Mouse (Mus musculus) midbrain, embryonic 16.5 days (tissue): ENCODE measurements around the gene Trim56. TPM values are rescaled to one million over a fixed set of nuclear protein-coding genes. Genes with fewer than 3 reads are reported as not detected.

Experiments
- ATAC-seq: fragments of 200-750 bp; cut with Nextera tagmentation; 2 replicates; pipeline ENCODE4 v1.8.0; 2017; ENCODE audit warnings: moderate TSS enrichment
- H3K27ac ChIP-seq: fragments of 300-500 bp; sonication (generic); 2 replicates; pipeline ENCODE4 v1.5.1; 2014; ENCODE audit warnings: mild to moderate bottlenecking, low read length, mixed read lengths
- H3K27me3 ChIP-seq: fragments of 300-500 bp; sonication (generic); 2 replicates; pipeline ENCODE4 v1.6.1; 2014; ENCODE audit warnings: low read depth, low read length, mixed read lengths; ENCODE audit not compliant: control insufficient read depth, insufficient read depth
- H3K36me3 ChIP-seq: fragments of 300-500 bp; sonication (generic); 2 replicates; pipeline ENCODE4 v1.6.1; 2014; ENCODE audit warnings: mild to moderate bottlenecking, low read length, moderate library complexity, mixed read lengths; ENCODE audit not compliant: control insufficient read depth, insufficient read depth
- H3K4me1 ChIP-seq: fragments of 300-500 bp; sonication (generic); 2 replicates; pipeline ENCODE4 v1.6.1; 2014; ENCODE audit warnings: mild to moderate bottlenecking, low read length, mixed read lengths; ENCODE audit not compliant: control insufficient read depth, insufficient read depth
- H3K4me2 ChIP-seq: fragments of 300-500 bp; sonication (generic); 2 replicates; pipeline ENCODE4 v1.6.1; 2014; ENCODE audit warnings: mild to moderate bottlenecking, low read length, mixed read lengths
- H3K4me3 ChIP-seq: fragments of 300-500 bp; sonication (generic); 2 replicates; pipeline ENCODE4 v1.5.1; 2014; ENCODE audit warnings: low read depth, mild to moderate bottlenecking, low read length, moderate library complexity, mixed read lengths
- H3K9ac ChIP-seq: fragments of 300-500 bp; sonication (generic); 2 replicates; pipeline ENCODE4 v1.6.1; 2014; ENCODE audit warnings: low read depth, low read length, mixed read lengths
- H3K9me3 ChIP-seq: fragments of 300-500 bp; sonication (generic); replicated peaks from 2 replicates; pipeline ENCODE4 v1.6.1; 2014; ENCODE audit warnings: mild to moderate bottlenecking, low read length, mixed read lengths; ENCODE audit not compliant: control insufficient read depth, poor library complexity, severe bottlenecking
- WGBS: fragments of 180-500 bp; shearing (Covaris S2); extraction: QIAGEN DNeasy Blood & Tissue Kit; methylation state at CpG from one replicate; pipeline ENCODE4 v1.1.7; 2014; 5-methylcytosine and 5-hydroxymethylcytosine counted together
- polyA plus RNA-seq: library from polyadenylated mRNA; unstranded; fragments of >200 nt; fragmentation: Nextera tagmentation; extraction: Ambion mirVana; gene quantifications from 2 replicates; pipeline ENCODE4 v1.2.1, GENCODE M21; 2015

Gene Trim56
- polyA plus RNA-seq, 1 experiment from 2014 or later: 1.8 TPM

- H3K4me2 ChIP-seq: no peak overlapping the region
- WGBS: 63% methylated on average over 28 of the region's 28 CpGs
- H3K9me3 ChIP-seq: no peaks in the 10 kb centered on the region
- ATAC-seq: no peak
- H3K27me3 ChIP-seq: no peaks in the 10 kb centered on the region
- H3K9ac ChIP-seq: no peak overlapping the region; the same call in 1 of the 2 replicates
- H3K27ac ChIP-seq: no peak overlapping the region
- peaks cover 3% of the 10 kb centered on the region; the same call in 1 of the 2 replicates for H3K4me1 ChIP-seq
- H3K4me3 ChIP-seq: no peak overlapping the region
- H3K36me3 ChIP-seq: no peaks in the 10 kb centered on the region
Observed at GRCm38 (mm10) chr5:137102575-137103522, 13.2 kb downstream of the Trim56 start.

GRCm38 (mm10) chr5:137102078-137102477, 13.9 kb downstream of the Trim56 start:
- no peak overlapping the region for H3K4me3 ChIP-seq

GRCm38 (mm10) chr5:137100660-137101059, 15.3 kb downstream of the Trim56 start:
- Histone ChIP-seq H3K9ac (no peak overlapping the region), H3K27ac (no peak overlapping the region), H3K27me3 (no peaks in the 10 kb centered on the region), H3K36me3 (no peaks in the 10 kb centered on the region), H3K4me2 (no peak overlapping the region), H3K9me3 (no peaks in the 10 kb centered on the region), H3K4me3 (no peak overlapping the region), H3K4me1 (peaks cover 3% of the 10 kb centered on the region; the same call in 1 of the 2 replicates)
- WGBS: 70% methylated on average over 4 of the region's 4 CpGs
- ATAC-seq: no peak

More at GRCm38 (mm10) chr5:137102078-137102477, 13.9 kb downstream of the Trim56 start:
- Histone ChIP-seq H3K9me3 (no peaks in the 10 kb centered on the region), H3K4me2 (no peak overlapping the region), H3K27ac (no peak overlapping the region), H3K4me1 (peaks cover 3% of the 10 kb centered on the region; the same call in 1 of the 2 replicates), H3K27me3 (no peaks in the 10 kb centered on the region), H3K36me3 (no peaks in the 10 kb centered on the region), H3K9ac (no peak overlapping the region)
- 76% methylated on average over 10 of the region's 10 CpGs for WGBS
- no peak for ATAC-seq

GRCm38 (mm10) chr5:137098418-137098817, 17.6 kb downstream of the Trim56 start:
- Histone ChIP-seq H3K4me2 (no peak overlapping the region), H3K9ac (no peak overlapping the region), H3K36me3 (no peaks in the 10 kb centered on the region), H3K27ac (no peak overlapping the region), H3K4me3 (no peak overlapping the region), H3K27me3 (no peaks in the 10 kb centered on the region), H3K4me1 (peaks cover 3% of the 10 kb centered on the region; the same call in 1 of the 2 replicates), H3K9me3 (no peaks in the 10 kb centered on the region)
- no peak for ATAC-seq
- WGBS: 80% methylated on average over 11 of the region's 11 CpGs

- ATAC-seq: no peak
- Histone ChIP-seq H3K4me2 (no peak overlapping the region), H3K4me3 (no peak overlapping the region), H3K9ac (no peak overlapping the region), H3K27me3 (no peaks in the 10 kb centered on the region), H3K27ac (no peak overlapping the region), H3K9me3 (no peaks in the 10 kb centered on the region), H3K4me1 (no peaks in the 10 kb centered on the region), H3K36me3 (no peaks in the 10 kb centered on the region)
- 57% methylated on average over 1 of the region's 1 CpGs for WGBS
Observed at GRCm38 (mm10) chr5:137096037-137096436, 20.0 kb downstream of the Trim56 start.

GRCm38 (mm10) chr5:137095135-137095534, 20.9 kb downstream of the Trim56 start:
- H3K27me3 ChIP-seq: no peaks in the 10 kb centered on the region
- no peak overlapping the region for H3K4me3 ChIP-seq
- H3K9me3 ChIP-seq: no peaks in the 10 kb centered on the region
- no peaks in the 10 kb centered on the region for H3K36me3 ChIP-seq
- ATAC-seq: no peak
- H3K27ac ChIP-seq: no peak overlapping the region
- H3K4me1 ChIP-seq: no peaks in the 10 kb centered on the region
- 88% methylated on average over 10 of the region's 10 CpGs for WGBS
- no peak overlapping the region for H3K9ac ChIP-seq
- H3K4me2 ChIP-seq: no peak overlapping the region

GRCm38 (mm10) chr5:137093720-137094119, 22.3 kb downstream of the Trim56 start:
- Histone ChIP-seq H3K4me2 (no peak overlapping the region), H3K27ac (no peak overlapping the region), H3K9me3 (no peaks in the 10 kb centered on the region), H3K4me1 (no peaks in the 10 kb centered on the region), H3K36me3 (no peaks in the 10 kb centered on the region), H3K4me3 (no peak overlapping the region), H3K9ac (no peak overlapping the region), H3K27me3 (no peaks in the 10 kb centered on the region)
- 77% methylated on average over 9 of the region's 9 CpGs for WGBS
- ATAC-seq: no peak

GRCm38 (mm10) chr5:137091560-137091959, 24.4 kb downstream of the Trim56 start:
- Histone ChIP-seq H3K9ac (no peak overlapping the region), H3K4me3 (no peak overlapping the region), H3K4me2 (no peak overlapping the region), H3K9me3 (no peaks in the 10 kb centered on the region), H3K27ac (no peak overlapping the region), H3K36me3 (no peaks in the 10 kb centered on the region), H3K27me3 (no peaks in the 10 kb centered on the region), H3K4me1 (no peaks in the 10 kb centered on the region)
- ATAC-seq: no peak
- 62% methylated on average over 6 of the region's 6 CpGs for WGBS

GRCm38 (mm10) chr5:137090870-137091269, 25.1 kb downstream of the Trim56 start:
- no peaks in the 10 kb centered on the region for H3K4me1 ChIP-seq
- H3K27me3 ChIP-seq: no peaks in the 10 kb centered on the region
- no peak overlapping the region for H3K4me2 ChIP-seq
- WGBS: 72% methylated on average over 10 of the region's 10 CpGs
- no peak for ATAC-seq
- H3K9me3 ChIP-seq: no peaks in the 10 kb centered on the region
- H3K36me3 ChIP-seq: no peaks in the 10 kb centered on the region
- H3K27ac ChIP-seq: no peak overlapping the region
- no peak overlapping the region for H3K4me3 ChIP-seq
- no peak overlapping the region for H3K9ac ChIP-seq
